Mouse (Mus musculus): ENCODE measurements around the gene Sdk2.

Gene Sdk2

GRCm38 (mm10) chr11:114046927-114047326, 19.9 kb downstream of the Sdk2 start:
- no peak for ATAC-seq (ENCODE audit: low TSS enrichment)

GRCm38 (mm10) chr11:114044373-114044772, 22.5 kb downstream of the Sdk2 start:
- no peak for ATAC-seq (ENCODE audit: low TSS enrichment)

GRCm38 (mm10) chr11:114043530-114043929, 23.3 kb downstream of the Sdk2 start:
- peak; percentile 81 for ATAC-seq (ENCODE audit: low TSS enrichment)

- no peak for ATAC-seq (ENCODE audit: low TSS enrichment)
These were observed 26.3 kb downstream of the Sdk2 start for GRCm38 (mm10) chr11:114040391-114041035.

- peak; percentile 52; the same call in 1 of the 2 replicates for ATAC-seq (ENCODE audit: low TSS enrichment)
These were observed 28.8 kb downstream of the Sdk2 start for GRCm38 (mm10) chr11:114038036-114038435.

- no peak for ATAC-seq (ENCODE audit: low TSS enrichment)
These were observed 35.4 kb downstream of the Sdk2 start for GRCm38 (mm10) chr11:114031491-114031890.

- ATAC-seq (ENCODE audit: low TSS enrichment) = no peak
These were observed 36.6 kb downstream of the Sdk2 start for GRCm38 (mm10) chr11:114030214-114030613.

- ATAC-seq (ENCODE audit: low TSS enrichment) = no peak
These were observed 38.3 kb downstream of the Sdk2 start for GRCm38 (mm10) chr11:114028512-114028911.

- no peak for ATAC-seq (ENCODE audit: low TSS enrichment)
These were observed 38.8 kb downstream of the Sdk2 start for GRCm38 (mm10) chr11:114028021-114028420.

- no peak for ATAC-seq (ENCODE audit: low TSS enrichment)
These were observed 41.8 kb downstream of the Sdk2 start for GRCm38 (mm10) chr11:114025056-114025455.

GRCm38 (mm10) chr11:114023965-114024364, 42.9 kb downstream of the Sdk2 start:
- ATAC-seq (ENCODE audit: low TSS enrichment) = no peak

GRCm38 (mm10) chr11:114022166-114022565, 44.7 kb downstream of the Sdk2 start:
- no peak for ATAC-seq (ENCODE audit: low TSS enrichment)

GRCm38 (mm10) chr11:114019087-114019486, 47.8 kb downstream of the Sdk2 start:
- no peak for ATAC-seq (ENCODE audit: low TSS enrichment)

- ATAC-seq (ENCODE audit: low TSS enrichment) = no peak
These were observed 49.9 kb downstream of the Sdk2 start for GRCm38 (mm10) chr11:114016889-114017392.

GRCm38 (mm10) chr11:114016108-114016888, 50.5 kb downstream of the Sdk2 start:
- ATAC-seq (ENCODE audit: low TSS enrichment) = no peak

GRCm38 (mm10) chr11:114011523-114011922, 55.3 kb downstream of the Sdk2 start:
- ATAC-seq (ENCODE audit: low TSS enrichment) = no peak

GRCm38 (mm10) chr11:114005879-114006278, 61.0 kb downstream of the Sdk2 start:
- no peak for ATAC-seq (ENCODE audit: low TSS enrichment)

- ATAC-seq (ENCODE audit: low TSS enrichment) = no peak
These were observed 62.2 kb downstream of the Sdk2 start for GRCm38 (mm10) chr11:114004651-114005050.

GRCm38 (mm10) chr11:114003195-114003594, 63.7 kb downstream of the Sdk2 start:
- ATAC-seq (ENCODE audit: low TSS enrichment) = 0 out of 2 replicates have a peak, but pooled peaks have one; percentile 23

GRCm38 (mm10) chr11:114000051-114000450, 66.8 kb downstream of the Sdk2 start:
- no peak for ATAC-seq (ENCODE audit: low TSS enrichment)

GRCm38 (mm10) chr11:113998702-113999101, 68.1 kb downstream of the Sdk2 start:
- ATAC-seq (ENCODE audit: low TSS enrichment) = no peak

GRCm38 (mm10) chr11:113993921-113994320, 72.9 kb downstream of the Sdk2 start:
- no peak for ATAC-seq (ENCODE audit: low TSS enrichment)

- ATAC-seq (ENCODE audit: low TSS enrichment) = no peak
These were observed 74.0 kb downstream of the Sdk2 start for GRCm38 (mm10) chr11:113992894-113993293.

All from frontal cortex, adult (tissue).